Mouse (Mus musculus) adrenal gland, adult 18-20 months (tissue): ENCODE results near the gene Slc1a5. TPM values are rescaled to one million over a fixed set of nuclear protein-coding genes. Genes with fewer than 3 reads are reported as not detected.

Experiments used
- DNase-seq, 2 experiments: peaks; one replicate each; pipeline ENCODE4 v3.0.0; 2021 to 2022; ENCODE audit warnings: low spot score in 2 of 2
- long read RNA-seq, 2 experiments: library from polyadenylated mRNA; stranded (forward); transcript quantifications; one replicate each; pipeline ENCODE4 v2.0.0; 2021
- total RNA-seq, 2 experiments: library from RNA; stranded (reverse); gene quantifications; 1 replicate in 1 of 2; 2 replicates in 1 of 2; pipeline ENCODE4 v1.2.3; 2021

Slc1a5 gene
- 100 to 1,000 TPM in 1 of 2 experiments, 10 to 100 TPM in 1; 89.3 to 253 TPM for total RNA-seq
- long read RNA-seq, experiment 1, transcript Slc1a5-202 (8 exons, 2,807 nt), result minor isoform, 66 of 455 reads
- long read RNA-seq, experiment 1, transcript Slc1a5-201 (9 exons, 2,764 nt), result major isoform, 359 of 455 reads
- long read RNA-seq, experiment 1, partial matches to known transcripts, result 7 of 455 reads
- long read RNA-seq, experiment 1, other reads (novel, unspliced or antisense), result 23 of 455 reads
- long read RNA-seq, experiment 2, transcript Slc1a5-201 (9 exons, 2,764 nt), result major isoform, 216 of 260 reads
- long read RNA-seq, experiment 2, transcript Slc1a5-202 (8 exons, 2,807 nt), result minor isoform, 20 of 260 reads
- long read RNA-seq, experiment 2, partial matches to known transcripts, result 15 of 260 reads
- long read RNA-seq, experiment 2, other reads (novel, unspliced or antisense), result 9 of 260 reads

- DNase-seq, result peak; percentile 83 to 88
These were observed at the start of gene Slc1a5 for GRCm38 (mm10) chr7:16780825-16781554. Slc1a5 (plus strand) TSS chr7:16781340.

DNA sequence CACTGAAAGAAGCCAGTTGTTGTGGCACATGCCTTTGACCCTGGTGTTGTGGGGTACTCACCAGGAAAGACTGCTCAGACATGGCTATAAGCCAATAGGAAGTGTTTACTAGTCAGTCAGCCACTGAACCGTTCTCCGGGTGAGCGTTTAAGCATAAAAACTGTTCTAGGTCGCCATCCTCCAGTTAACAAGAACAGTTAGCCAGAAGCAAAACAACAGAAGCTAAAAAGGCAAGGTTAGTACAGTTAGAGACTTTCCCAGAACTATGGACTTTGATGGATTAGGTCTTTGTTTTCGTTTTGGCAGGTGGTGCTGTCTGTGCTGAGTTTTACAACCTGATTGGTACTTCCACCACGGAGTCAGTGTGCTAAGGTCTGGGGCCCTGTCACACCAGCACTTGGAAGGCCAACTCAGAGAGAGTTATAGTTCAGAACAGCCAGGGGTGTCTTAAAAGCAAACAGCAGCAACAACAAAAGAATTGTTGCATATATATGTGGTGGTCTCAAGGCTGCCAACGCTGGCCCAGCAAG, 49.2 kb upstream of the Slc1a5 start:
- DNase-seq, result no peak

GRCm38 (mm10) chr7:16737606-16738072, 43.5 kb upstream of the Slc1a5 start:
- no peak for DNase-seq

DNA sequence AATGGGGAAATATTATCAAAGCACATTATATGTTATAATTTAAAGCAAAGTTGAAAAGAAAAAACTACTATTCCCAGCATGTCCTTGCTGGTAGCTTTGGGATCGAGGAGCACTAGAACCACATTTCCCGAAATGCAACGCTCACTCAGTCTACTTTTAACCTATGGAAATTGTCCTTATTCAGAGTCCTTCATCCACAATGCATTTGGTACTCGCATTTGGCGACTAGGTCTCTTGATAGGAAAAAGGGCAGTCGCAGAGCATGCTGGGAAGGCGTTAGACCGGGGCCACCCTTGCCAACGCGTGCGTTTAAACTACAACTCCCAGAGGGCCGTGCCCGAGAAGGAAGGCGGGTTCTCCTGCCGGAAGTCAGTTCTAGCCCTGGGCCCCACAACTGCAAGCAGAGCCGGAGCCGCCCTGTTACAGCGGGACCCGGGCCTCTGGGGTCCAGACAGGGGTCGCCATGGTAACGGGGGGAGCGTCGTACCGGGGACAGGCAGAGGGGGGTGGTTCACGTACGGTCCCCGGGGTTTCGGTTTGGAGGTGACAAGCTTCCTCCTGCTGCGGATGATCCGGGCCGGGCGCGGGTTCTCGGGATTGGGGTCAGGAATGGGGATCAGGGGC, 43.0 kb upstream of the Slc1a5 start, which contains the start of gene Ap2s1:
TSS of gene Ap2s1 (plus strand) at position 338 of the 624 bp plus-strand sequence.
- peak; percentile 87 to 88 for DNase-seq

- DNase-seq, result no peak
These were observed 42.0 kb upstream of the Slc1a5 start for GRCm38 (mm10) chr7:16739056-16739604.

DNA sequence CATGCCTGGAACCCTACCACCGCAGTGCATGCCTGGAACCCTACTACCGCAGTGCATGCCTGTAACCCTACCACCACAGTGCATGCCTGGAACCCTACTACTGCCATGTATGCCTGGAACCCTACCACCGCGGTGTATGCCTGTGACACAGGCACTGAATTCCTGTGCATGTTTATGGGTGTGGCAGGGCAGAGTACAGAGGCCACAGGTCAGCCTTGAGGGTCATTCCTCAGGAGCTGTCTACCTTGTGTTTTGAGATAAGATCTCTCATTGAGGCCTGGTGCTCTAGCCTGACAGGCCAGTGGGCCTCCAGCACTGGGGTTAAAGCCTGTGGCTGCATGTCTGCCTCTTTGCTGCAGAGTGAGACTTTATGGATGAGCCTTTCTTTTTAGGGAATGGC, 35.8 kb upstream of the Slc1a5 start:
- no peak for DNase-seq

DNA sequence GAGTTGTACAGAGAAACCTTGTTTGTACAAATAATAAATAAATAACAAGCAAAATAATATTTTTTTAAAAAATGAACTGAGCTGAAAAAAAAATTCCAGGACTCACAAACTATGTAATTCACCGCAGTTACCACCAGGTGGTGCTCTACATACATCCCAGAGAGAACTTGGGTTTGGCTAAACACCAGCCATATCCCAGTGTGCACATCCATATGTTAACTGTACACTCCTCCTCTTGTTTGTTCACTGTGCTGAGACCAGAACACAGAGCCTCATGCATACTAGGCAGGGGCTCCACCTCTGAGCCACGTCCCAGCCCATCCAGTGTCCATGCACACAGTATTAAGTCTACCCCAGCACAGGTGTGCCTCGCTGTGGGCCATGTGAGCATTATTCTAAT, 35.0 kb upstream of the Slc1a5 start:
- DNase-seq, result peak in 1 of 2 experiments; percentile 31

GRCm38 (mm10) chr7:16747656-16748055, 33.5 kb upstream of the Slc1a5 start:
- no peak for DNase-seq

- no peak for DNase-seq
These were observed 29.1 kb upstream of the Slc1a5 start for GRCm38 (mm10) chr7:16752016-16752415.

DNA sequence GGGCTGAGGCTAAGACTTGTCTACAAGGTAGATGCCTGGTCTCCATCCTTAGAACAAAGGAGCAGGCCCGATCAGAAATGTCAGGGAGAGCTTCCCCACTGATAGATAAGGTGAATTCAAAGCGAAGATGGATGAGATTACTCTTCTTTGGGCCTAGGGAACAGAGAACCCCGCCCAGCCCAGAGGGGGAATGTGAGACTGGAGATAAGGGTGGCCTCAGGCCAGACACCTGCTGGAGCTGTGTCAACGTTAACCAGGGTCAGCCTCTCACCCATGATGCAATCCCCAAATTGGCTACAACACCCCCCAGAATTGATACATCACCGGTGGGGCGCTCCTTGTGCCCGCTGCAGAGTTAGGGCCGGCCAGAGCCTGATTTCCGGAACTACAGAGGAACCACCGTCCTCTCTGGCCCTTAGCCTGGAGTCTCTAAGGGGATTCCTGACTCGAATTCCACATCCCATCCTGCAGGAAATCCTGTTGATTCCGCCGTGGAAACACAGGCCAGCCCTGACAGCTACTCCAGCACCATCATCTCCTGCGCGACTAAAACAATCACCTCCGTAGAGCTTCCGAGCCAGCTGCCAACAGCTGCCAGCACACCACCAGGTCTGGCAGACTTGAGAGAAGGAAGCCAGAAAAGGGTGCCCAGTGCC, 25.6 kb upstream of the Slc1a5 start:
- no peak for DNase-seq

DNA sequence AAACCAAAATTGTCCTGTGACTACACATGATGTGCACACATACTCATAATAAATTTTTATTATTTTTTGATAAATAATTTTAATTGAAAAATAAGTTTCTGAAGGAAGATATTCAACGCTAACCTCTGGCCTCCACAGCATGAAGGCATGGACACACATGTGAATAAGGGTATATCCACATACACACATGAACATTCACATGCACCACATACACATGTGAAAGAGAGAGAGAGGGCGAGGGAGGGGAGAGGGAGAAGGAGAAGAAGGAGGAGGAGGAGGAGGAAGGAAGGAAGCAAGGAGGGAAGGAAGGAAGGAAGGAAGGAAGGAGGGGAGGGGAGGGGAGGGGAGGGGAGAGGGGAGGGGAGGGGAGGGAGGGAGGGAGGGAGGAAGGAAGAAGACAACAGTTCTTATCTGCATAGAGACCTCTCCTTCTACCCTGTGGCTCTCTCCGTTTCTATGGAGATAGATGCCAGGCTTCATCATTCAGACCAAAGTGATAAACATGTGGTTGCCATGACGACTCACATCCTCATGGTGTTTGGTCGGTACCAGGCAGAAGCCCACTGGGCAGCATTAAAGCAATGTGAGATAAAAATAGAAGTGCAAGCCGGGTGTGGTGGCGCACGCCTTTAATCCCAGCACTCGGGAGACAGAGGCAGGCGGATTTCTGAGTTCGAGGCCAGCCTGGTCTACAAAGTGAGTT, 22.1 kb upstream of the Slc1a5 start:
- no peak for DNase-seq

- no peak for DNase-seq
These were observed 20.8 kb upstream of the Slc1a5 start for GRCm38 (mm10) chr7:16760292-16760691.

GRCm38 (mm10) chr7:16761005-16761481, 20.1 kb upstream of the Slc1a5 start:
- no peak for DNase-seq

- DNase-seq, result no peak
These were observed 19.5 kb upstream of the Slc1a5 start for GRCm38 (mm10) chr7:16761630-16762029.

DNA sequence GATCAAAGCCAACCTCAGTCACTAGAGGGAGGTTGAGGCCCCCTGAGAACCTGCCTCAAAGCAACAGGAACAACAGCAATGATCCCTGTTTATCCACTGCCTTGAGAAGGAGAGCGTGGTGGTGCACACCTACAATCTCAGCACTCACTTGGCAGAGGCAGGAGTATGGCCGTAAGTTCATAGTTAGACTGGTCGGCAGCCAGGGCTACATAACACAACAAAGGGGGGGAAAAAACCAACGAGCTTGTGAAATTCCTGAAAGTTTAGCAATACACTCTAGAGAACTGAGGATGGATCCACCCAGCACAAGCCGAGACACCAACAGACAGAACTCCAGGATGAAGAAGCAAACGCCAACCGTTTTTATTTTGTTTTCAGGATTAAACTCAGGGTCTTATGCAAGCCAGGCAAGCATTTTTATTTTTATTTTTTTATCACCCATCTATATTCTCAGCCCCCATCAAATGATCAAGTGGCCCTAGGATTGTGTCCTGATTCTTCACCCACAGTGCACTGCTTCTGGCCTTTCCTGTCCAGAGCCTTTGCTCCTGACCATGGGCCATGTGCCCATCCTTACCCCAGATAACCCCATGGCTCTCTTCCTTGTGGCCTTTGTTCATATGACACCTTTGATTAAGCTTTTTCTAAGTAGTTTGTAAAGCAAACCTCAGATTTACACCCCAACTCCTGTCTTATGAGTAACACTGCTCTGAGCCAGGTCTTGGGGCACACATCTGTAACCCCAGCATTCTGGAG, 17.5 kb upstream of the Slc1a5 start:
- no peak for DNase-seq

DNA sequence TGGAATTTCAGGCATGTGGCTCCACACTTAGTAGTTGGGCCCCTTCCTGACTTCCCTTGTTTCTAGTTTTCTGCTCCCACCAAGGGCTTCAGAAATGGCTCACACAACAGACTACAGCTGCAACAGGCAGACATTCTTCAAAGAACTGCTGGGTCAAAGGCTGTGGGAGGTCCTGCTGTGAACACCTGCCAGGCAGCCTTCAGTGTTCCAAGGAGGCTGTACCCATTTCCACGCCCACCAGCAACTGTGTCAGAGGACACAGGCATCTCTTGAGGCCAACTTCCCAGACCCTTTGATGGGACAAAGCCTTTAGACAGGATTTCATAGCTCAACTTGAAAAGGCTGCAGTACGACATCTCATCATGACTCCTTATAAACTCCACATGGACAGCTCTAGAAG, 14.7 kb upstream of the Slc1a5 start:
- no peak for DNase-seq

DNA sequence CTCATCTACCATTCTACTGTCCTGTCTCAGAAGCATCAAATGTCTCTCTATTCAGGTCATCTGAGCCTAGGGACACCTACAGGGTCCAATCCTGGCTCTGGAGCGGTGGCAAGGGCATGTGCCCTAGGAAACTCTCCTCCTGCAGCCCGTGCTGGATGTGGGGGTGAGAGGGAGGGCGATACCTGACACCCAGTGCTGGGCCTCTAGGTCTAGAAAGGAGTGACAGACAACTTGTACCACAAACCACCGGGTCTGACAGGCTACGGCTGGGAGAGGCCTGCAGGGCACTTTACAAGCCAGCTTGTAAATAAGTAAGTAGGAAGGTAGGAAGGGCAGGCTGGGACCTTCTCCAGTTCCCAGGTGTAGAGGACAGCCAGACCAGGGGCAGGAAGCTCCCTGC, 5.3 kb upstream of the Slc1a5 start:
- DNase-seq, result no peak

DNA sequence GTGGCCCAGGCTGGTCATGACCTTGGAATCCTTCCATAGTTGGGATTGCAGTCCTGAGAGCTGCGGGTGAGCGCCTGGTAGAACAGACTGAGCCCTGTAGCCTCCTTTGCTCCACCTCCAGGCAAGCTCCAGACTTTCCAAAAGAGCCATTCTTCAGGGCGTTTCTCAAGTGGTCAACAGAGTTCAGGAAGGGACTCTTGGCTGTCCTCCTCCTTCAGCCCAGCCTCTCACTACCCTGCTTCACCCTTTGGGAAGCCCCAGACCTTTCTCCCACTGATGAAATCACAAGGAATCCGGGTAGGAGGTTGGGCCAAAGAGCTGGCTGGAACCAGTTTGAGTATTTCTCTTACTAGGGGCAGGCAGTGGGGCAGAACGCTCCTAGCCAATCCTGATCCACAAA, 1.1 kb upstream of the Slc1a5 start:
- peak in 1 of 2 experiments; percentile 29 for DNase-seq

DNA sequence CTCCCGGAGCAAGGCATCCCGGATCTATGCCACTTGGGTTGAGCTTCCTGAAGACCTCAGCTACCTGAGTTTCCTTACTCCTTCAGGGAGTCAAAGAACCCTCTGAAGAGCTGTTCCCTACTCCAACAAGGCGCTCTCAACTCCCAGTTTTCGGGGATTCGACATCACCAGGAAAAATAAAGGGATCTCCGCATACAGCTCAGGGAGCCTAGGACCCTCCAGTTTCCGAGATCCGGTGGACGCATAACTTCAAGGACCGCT, 345 bp downstream of the Slc1a5 start:
- no peak for DNase-seq
